Mouse (Mus musculus) hindbrain, embryonic 15.5 days (tissue): Measurements from ENCODE around the gene Krt8. TPM values are rescaled to one million over a fixed set of nuclear protein-coding genes. Genes with fewer than 3 reads are reported as not detected.
A peak's percentile ranks its signal among the peaks of the same experiment; 100 is the strongest.

Source experiments
- ATAC-seq: fragments of 200-750 bp; cut with Nextera tagmentation; 2 replicates; pipeline ENCODE4 v1.8.0; 2017; ENCODE audit warnings: low read depth, moderate number of reproducible peaks, moderate TSS enrichment; ENCODE audit not compliant: low FRiP score
- H3K27ac ChIP-seq: fragments of 300-500 bp; sonication (generic); replicated peaks from 2 replicates; pipeline ENCODE4 v1.5.1; 2015; ENCODE audit warnings: mild to moderate bottlenecking, inconsistent platforms
- H3K27me3 ChIP-seq: fragments of 300-500 bp; sonication (generic); 2 replicates; pipeline ENCODE4 v1.6.1; 2015; ENCODE audit warnings: control low read depth, inconsistent platforms
- H3K36me3 ChIP-seq: fragments of 300-500 bp; sonication (generic); 2 replicates; pipeline ENCODE4 v1.6.1; 2015; ENCODE audit warnings: control low read depth, inconsistent platforms
- H3K4me1 ChIP-seq: fragments of 300-500 bp; sonication (generic); replicated peaks from 2 replicates; pipeline ENCODE4 v1.6.1; 2015; ENCODE audit warnings: control low read depth, inconsistent platforms
- H3K4me2 ChIP-seq: fragments of 300-500 bp; sonication (generic); 2 replicates; pipeline ENCODE4 v1.6.1; 2015; ENCODE audit warnings: moderate library complexity, mild to moderate bottlenecking, inconsistent platforms
- H3K4me3 ChIP-seq: fragments of 300-500 bp; sonication (generic); 2 replicates; pipeline ENCODE4 v1.5.1; 2015; ENCODE audit warnings: mild to moderate bottlenecking, inconsistent platforms
- H3K9ac ChIP-seq: fragments of 300-500 bp; sonication (generic); 2 replicates; pipeline ENCODE4 v1.6.1; 2015; ENCODE audit warnings: inconsistent platforms
- H3K9me3 ChIP-seq: fragments of 300-500 bp; sonication (generic); 2 replicates; pipeline ENCODE4 v1.6.1; 2016; ENCODE audit warnings: control low read depth, inconsistent platforms
- WGBS: fragments of 180-500 bp; shearing (Covaris S2); methylation state at CpG from one replicate; pipeline ENCODE4 v1.1.7; 2015; 5-methylcytosine and 5-hydroxymethylcytosine counted together
- polyA plus RNA-seq: library from polyadenylated mRNA; unstranded; fragments of >200 nt; fragmentation: Nextera tagmentation; extraction: Ambion mirVana; gene quantifications from 2 replicates; pipeline ENCODE4 v1.2.1, GENCODE M21; 2015

The Krt8 gene
- polyA plus RNA-seq, result 3.1 and 4.6 TPM in 2 replicates

- Histone ChIP-seq H3K4me2 (peak within 1 kb of the TSS; percentile 50), H3K9me3 (no peaks in the 10 kb centered on the region), H3K36me3 (no peaks in the 10 kb centered on the region), H3K4me1 (peaks cover 21% of the 10 kb centered on the region), H3K9ac (no peak within 1 kb of the TSS), H3K27me3 (peaks cover 48% of the 10 kb centered on the region), H3K27ac (no peak within 1 kb of the TSS), H3K4me3 (peak within 1 kb of the TSS; percentile 26)
- WGBS, result 19% methylated on average over 11 of the region's 11 CpGs
- ATAC-seq, result no peak
Observed at GRCm38 (mm10) chr15:102004189-102004588, at the start of gene Krt8. TSS of gene Krt8 (minus strand) at chr15:102004482.

GRCm38 (mm10) chr15:102051920-102052683, 47.8 kb upstream of the Krt8 start:
- Histone ChIP-seq H3K4me3 (peak overlapping the region; percentile 59), H3K9ac (peak overlapping the region; percentile 63), H3K27ac (peak overlapping the region; percentile 81), H3K27me3 (no peaks in the 10 kb centered on the region), H3K9me3 (no peaks in the 10 kb centered on the region), H3K36me3 (no peaks in the 10 kb centered on the region), H3K4me1 (peaks cover 6% of the 10 kb centered on the region; the same call in 1 of the 2 replicates), H3K4me2 (peak overlapping the region; percentile 81)
- WGBS, result under 1% methylated on average over 26 of the region's 33 CpGs
- ATAC-seq, result peak; percentile 84

DNA sequence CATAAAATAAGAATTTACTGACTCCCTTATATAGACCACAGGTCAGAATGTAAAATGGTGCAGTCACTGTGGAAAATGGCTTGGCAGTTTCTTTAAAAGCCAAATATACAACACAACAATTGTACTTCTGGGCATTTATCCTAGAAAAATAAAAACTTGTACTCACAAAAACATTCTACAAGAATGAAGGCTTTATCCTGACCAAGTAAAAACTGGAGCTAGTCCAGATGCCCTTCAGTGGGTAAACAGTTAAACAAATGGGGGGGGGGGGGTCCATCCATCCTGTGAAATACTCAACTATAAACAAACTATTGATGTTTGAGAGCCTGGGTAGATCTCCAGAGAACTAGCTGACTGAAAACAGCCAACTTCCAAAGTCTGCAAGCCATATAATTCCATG, 45.6 kb upstream of the Krt8 start:
- Histone ChIP-seq H3K9ac (no peak overlapping the region), H3K4me2 (no peak overlapping the region), H3K27me3 (no peaks in the 10 kb centered on the region), H3K4me1 (peaks cover 6% of the 10 kb centered on the region; the same call in 1 of the 2 replicates), H3K4me3 (no peak overlapping the region), H3K9me3 (no peaks in the 10 kb centered on the region), H3K27ac (no peak overlapping the region), H3K36me3 (no peaks in the 10 kb centered on the region)
- ATAC-seq, result no peak

- no peak overlapping the region for H3K4me3 ChIP-seq
- H3K36me3 ChIP-seq, result no peaks in the 10 kb centered on the region
- H3K4me2 ChIP-seq, result no peak overlapping the region
- peaks cover 6% of the 10 kb centered on the region; the same call in 1 of the 2 replicates for H3K4me1 ChIP-seq
- ATAC-seq, result no peak
- no peak overlapping the region for H3K9ac ChIP-seq
- no peaks in the 10 kb centered on the region for H3K27me3 ChIP-seq
- no peak overlapping the region for H3K27ac ChIP-seq
- no peaks in the 10 kb centered on the region for H3K9me3 ChIP-seq
- WGBS, result 85% methylated on average over 6 of the region's 6 CpGs
Observed at GRCm38 (mm10) chr15:102048006-102048405, 43.7 kb upstream of the Krt8 start.

DNA sequence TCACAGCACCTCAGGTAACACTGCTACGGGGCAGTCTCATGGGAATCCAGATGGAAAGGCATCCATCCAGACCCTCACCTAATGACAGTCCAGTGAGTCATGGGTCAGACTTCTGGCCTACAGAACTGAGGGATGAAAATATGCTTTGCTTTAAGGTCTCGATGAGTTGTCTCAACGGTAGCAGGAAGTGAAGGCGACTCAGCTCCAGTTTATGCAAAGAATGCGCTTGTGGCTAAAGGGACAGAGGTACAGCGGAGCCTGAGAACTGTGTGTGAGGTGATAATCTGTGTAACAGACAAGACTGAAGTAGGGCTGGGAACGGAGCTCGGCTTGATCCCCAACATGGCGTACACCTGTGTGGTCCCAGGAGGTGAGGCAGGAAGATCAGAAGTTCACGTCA, 41.4 kb upstream of the Krt8 start:
- Histone ChIP-seq H3K4me2 (no peak overlapping the region), H3K4me1 (no peaks in the 10 kb centered on the region), H3K36me3 (no peaks in the 10 kb centered on the region), H3K27ac (no peak overlapping the region), H3K27me3 (no peaks in the 10 kb centered on the region), H3K9me3 (no peaks in the 10 kb centered on the region), H3K4me3 (no peak overlapping the region), H3K9ac (no peak overlapping the region)
- WGBS, result 94% methylated on average over 10 of the region's 10 CpGs
- no peak for ATAC-seq

GRCm38 (mm10) chr15:102044745-102045144, 40.5 kb upstream of the Krt8 start:
- WGBS, result 87% methylated on average over 3 of the region's 3 CpGs
- Histone ChIP-seq H3K36me3 (no peaks in the 10 kb centered on the region), H3K9ac (no peak overlapping the region), H3K4me3 (no peak overlapping the region), H3K27me3 (no peaks in the 10 kb centered on the region), H3K4me1 (no peaks in the 10 kb centered on the region), H3K27ac (no peak overlapping the region), H3K4me2 (no peak overlapping the region), H3K9me3 (no peaks in the 10 kb centered on the region)
- no peak for ATAC-seq

DNA sequence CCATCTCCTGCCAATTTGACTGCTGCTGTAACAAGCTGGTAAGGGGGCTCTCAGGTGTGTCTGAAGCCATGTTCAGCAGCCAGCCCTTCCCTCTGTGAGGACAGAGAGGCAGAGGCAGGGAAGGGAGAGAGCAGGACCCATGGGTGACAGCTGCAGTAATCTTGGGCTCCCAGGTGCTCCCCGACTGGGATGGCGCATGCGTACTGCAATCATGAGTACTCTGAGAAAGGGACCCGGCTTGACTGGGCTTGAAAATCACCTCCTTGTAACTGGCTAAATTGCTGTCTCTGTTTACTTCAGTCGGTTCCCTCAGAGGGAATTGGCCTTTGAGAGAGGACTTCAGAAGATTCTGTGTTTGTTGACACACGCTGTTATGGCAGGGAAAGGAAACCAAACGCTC, 37.7 kb upstream of the Krt8 start:
- no peak overlapping the region for H3K4me2 ChIP-seq
- H3K4me3 ChIP-seq, result no peak overlapping the region
- no peak for ATAC-seq
- WGBS, result 81% methylated on average over 7 of the region's 7 CpGs
- no peaks in the 10 kb centered on the region for H3K36me3 ChIP-seq
- H3K9me3 ChIP-seq, result no peaks in the 10 kb centered on the region
- H3K9ac ChIP-seq, result no peak overlapping the region
- no peak overlapping the region for H3K27ac ChIP-seq
- no peaks in the 10 kb centered on the region for H3K4me1 ChIP-seq
- H3K27me3 ChIP-seq, result 0 out of 2 replicates have a peak, but pooled peaks cover 2% of the 10 kb centered on the region

- Histone ChIP-seq H3K4me1 (no peaks in the 10 kb centered on the region), H3K9ac (no peak overlapping the region), H3K9me3 (no peaks in the 10 kb centered on the region), H3K4me3 (no peak overlapping the region), H3K36me3 (no peaks in the 10 kb centered on the region), H3K4me2 (no peak overlapping the region), H3K27me3 (0 out of 2 replicates have a peak, but pooled peaks cover 2% of the 10 kb centered on the region), H3K27ac (no peak overlapping the region)
- ATAC-seq, result no peak
- WGBS, result 85% methylated on average over 4 of the region's 4 CpGs
Observed at GRCm38 (mm10) chr15:102040277-102040676, 36.0 kb upstream of the Krt8 start.

DNA sequence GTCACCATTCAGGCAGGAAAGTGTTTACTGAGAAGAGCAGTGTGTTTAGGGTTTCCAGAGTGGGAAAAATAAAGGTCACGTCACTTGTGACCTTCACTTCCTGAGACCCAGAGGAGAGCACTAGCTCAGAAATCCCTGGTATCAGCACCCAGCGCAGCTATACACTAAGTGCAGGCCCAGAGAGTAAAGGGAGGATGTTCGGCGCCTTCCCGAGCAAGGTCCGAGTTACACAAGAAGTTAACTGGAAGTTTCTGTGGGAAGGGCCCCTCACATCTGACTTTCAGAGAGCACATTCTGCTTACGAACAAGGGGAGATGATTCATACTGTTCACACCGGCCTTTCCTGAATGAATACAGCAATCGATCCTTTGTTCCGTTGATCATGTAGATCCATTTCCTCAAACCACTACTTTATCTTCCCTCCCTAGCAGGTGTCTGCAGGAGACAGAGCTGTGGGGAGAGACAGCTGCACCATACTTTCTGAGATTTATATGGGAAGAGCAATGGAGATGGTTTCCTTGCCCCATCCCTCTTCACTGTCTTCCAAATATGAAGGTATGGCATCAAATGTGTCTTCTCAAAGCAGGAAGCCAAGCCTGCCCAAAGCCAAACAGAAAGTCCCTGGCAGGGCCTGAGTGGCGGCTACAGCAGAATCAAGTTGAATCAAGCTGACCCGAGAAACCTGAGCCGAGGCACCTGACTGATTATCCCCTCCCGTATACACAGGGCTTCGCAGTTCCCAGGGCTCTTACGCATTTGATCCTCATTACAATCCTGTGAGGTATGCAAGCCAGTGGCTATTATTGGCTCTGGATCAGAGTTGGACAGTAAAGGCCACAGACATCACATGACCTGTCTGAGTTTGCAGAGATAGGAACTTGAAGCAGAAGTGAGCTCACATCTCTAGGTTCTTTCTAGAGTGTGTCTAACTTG, 30.1 kb upstream of the Krt8 start:
- ATAC-seq, result no peak
- Histone ChIP-seq H3K27ac (no peak overlapping the region), H3K27me3 (0 out of 2 replicates have a peak, but pooled peaks cover 5% of the 10 kb centered on the region), H3K9me3 (no peaks in the 10 kb centered on the region), H3K9ac (no peak overlapping the region), H3K4me1 (no peaks in the 10 kb centered on the region), H3K4me2 (no peak overlapping the region), H3K36me3 (no peaks in the 10 kb centered on the region), H3K4me3 (no peak overlapping the region)
- 71% methylated on average over 16 of the region's 16 CpGs for WGBS

DNA sequence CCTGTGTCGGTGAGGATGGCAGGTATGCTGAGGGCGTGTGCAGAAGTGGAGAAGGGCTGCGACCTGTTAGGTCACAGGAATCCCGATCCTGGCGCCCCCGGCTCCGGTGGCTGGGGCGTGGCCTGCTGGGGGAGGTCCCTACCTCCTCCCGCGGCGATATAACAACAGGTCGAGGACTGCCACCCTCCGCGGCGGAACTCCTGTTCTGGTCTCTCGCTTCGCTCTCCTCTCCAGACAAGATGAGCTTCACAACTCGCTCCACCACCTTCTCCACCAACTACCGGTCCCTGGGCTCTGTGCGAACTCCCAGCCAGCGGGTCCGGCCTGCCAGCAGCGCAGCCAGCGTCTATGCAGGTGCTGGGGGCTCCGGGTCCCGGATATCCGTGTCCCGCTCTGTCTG, 23.8 kb upstream of the Krt8 start, which contains the start of gene Krt18:
Gene Krt18, plus strand, starts transcription at position 141 of the 400 bp plus-strand sequence.
- Histone ChIP-seq H3K4me2 (peak within 1 kb of the TSS; percentile 39), H3K36me3 (no peaks in the 10 kb centered on the region), H3K27ac (no peak within 1 kb of the TSS), H3K4me1 (peaks cover 21% of the 10 kb centered on the region), H3K9ac (no peak within 1 kb of the TSS), H3K27me3 (peaks cover 47% of the 10 kb centered on the region), H3K4me3 (peak within 1 kb of the TSS; percentile 24), H3K9me3 (no peaks in the 10 kb centered on the region)
- ATAC-seq, result no peak
- 2% methylated on average over 28 of the region's 28 CpGs for WGBS

DNA sequence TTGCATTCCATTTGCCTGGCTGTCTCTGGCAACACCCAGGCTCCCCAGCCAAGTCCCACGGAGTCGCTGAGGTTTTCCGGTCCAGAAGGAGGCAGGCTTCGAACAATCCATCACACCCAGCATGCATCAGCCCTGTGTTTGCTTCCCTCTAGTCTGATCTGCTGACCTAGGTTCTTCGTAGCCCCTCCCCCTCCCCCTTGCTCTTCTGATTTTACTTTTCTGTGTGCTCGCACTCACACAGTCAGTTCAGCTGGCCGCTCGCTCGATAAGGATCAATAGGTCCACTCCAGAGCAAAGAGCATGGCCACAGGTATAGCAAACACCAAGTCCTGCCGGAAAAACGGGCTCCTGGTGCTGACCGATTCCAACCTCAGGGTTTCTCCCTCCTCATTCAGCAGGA, 22.1 kb upstream of the Krt8 start:
- no peaks in the 10 kb centered on the region for H3K9me3 ChIP-seq
- 11% methylated on average over 12 of the region's 12 CpGs for WGBS
- no peak overlapping the region for H3K27ac ChIP-seq
- peaks cover 47% of the 10 kb centered on the region for H3K27me3 ChIP-seq
- H3K4me2 ChIP-seq, result no peak overlapping the region
- no peak for ATAC-seq
- H3K9ac ChIP-seq, result no peak overlapping the region
- no peak overlapping the region for H3K4me3 ChIP-seq
- no peaks in the 10 kb centered on the region for H3K36me3 ChIP-seq
- peaks cover 21% of the 10 kb centered on the region for H3K4me1 ChIP-seq
